Mouse (Mus musculus): ENCODE results near the gene Hpcal1. TPM values are rescaled to one million over a fixed set of nuclear protein-coding genes. Genes with fewer than 3 reads are reported as not detected.

Hpcal1 gene
- polyA plus RNA-seq (2015; fragmentation: Nextera tagmentation; extraction: Ambion mirVana), result 29.2 and 32.3 TPM in 2 replicates

GRCm38 (mm10) chr12:17690564-17691281 is at the start of gene Hpcal1:
Hpcal1 (plus strand) TSS chr12:17690856.

Other genes with a start within 250 kb of the Hpcal1 start
- 60.0 and 70.1 TPM in 2 replicates for gene Odc1, start 146.1 kb upstream of the Hpcal1 start, polyA plus RNA-seq (2015; fragmentation: Nextera tagmentation; extraction: Ambion mirVana)

All from urinary bladder, postnatal 0 days (tissue).